Mouse (Mus musculus): ENCODE results near the gene Sprtn. TPM values are rescaled to one million over a fixed set of nuclear protein-coding genes. Genes with fewer than 3 reads are reported as not detected.

The Sprtn gene
- total RNA-seq (2021): 10 to 100 TPM; 14.4 to 16.1 TPM

GRCm38 (mm10) chr8:124897386-124898250 is at the start of gene Sprtn, which contains the start of gene Exoc8:
Sprtn (plus strand) TSS chr8:124897886.
Exoc8 (minus strand) TSS chr8:124897705.
- DNase-seq: peak; percentile 98 to 99

GRCm38 (mm10) chr8:124853511-124853910 is 44.2 kb upstream of the Sprtn start:
- no peak for DNase-seq

- DNase-seq: no peak
These were observed 38.2 kb upstream of the Sprtn start for GRCm38 (mm10) chr8:124859466-124859865.

- DNase-seq: no peak
These were observed 37.5 kb upstream of the Sprtn start for GRCm38 (mm10) chr8:124860188-124860587.

- DNase-seq: peak; percentile 93 to 96
These were observed 35.1 kb upstream of the Sprtn start, which contains the start of the genes Gnpat and 2810004N23Rik for GRCm38 (mm10) chr8:124862321-124863162. Gnpat (plus strand) TSS chr8:124863033. 2810004N23Rik (minus strand) TSS chr8:124863120.

- no peak for DNase-seq
These were observed 34.5 kb upstream of the Sprtn start for GRCm38 (mm10) chr8:124863163-124863677.

GRCm38 (mm10) chr8:124863729-124864128 is 34.0 kb upstream of the Sprtn start:
- no peak for DNase-seq

GRCm38 (mm10) chr8:124866669-124867068 is 31.0 kb upstream of the Sprtn start:
- no peak for DNase-seq

GRCm38 (mm10) chr8:124867126-124867525 is 30.6 kb upstream of the Sprtn start:
- DNase-seq: no peak

GRCm38 (mm10) chr8:124869708-124870107 is 28.0 kb upstream of the Sprtn start:
- DNase-seq: no peak

- no peak for DNase-seq
These were observed 26.2 kb upstream of the Sprtn start for GRCm38 (mm10) chr8:124871474-124871873.

GRCm38 (mm10) chr8:124872081-124872480 is 25.6 kb upstream of the Sprtn start:
- no peak for DNase-seq

- DNase-seq: no peak
These were observed 25.0 kb upstream of the Sprtn start for GRCm38 (mm10) chr8:124872690-124873089.

GRCm38 (mm10) chr8:124878141-124878540 is 19.5 kb upstream of the Sprtn start:
- DNase-seq: no peak

GRCm38 (mm10) chr8:124878946-124879526 is 18.6 kb upstream of the Sprtn start:
- no peak for DNase-seq

- DNase-seq: no peak
These were observed 9.3 kb upstream of the Sprtn start for GRCm38 (mm10) chr8:124888385-124888784.

- DNase-seq: no peak
These were observed 5.1 kb upstream of the Sprtn start for GRCm38 (mm10) chr8:124892596-124892995.

GRCm38 (mm10) chr8:124896010-124896631 is 1.6 kb upstream of the Sprtn start:
- DNase-seq: no peak

GRCm38 (mm10) chr8:124896632-124897385 is 877 bp upstream of the Sprtn start:
- DNase-seq: peak; percentile 60 to 66

GRCm38 (mm10) chr8:124898251-124898905 is 692 bp downstream of the Sprtn start:
- DNase-seq: no peak

- DNase-seq: no peak
These were observed 5.5 kb downstream of the Sprtn start for GRCm38 (mm10) chr8:124903198-124903597.
